Mouse (Mus musculus): ENCODE measurements around the gene Afap1.

The Afap1 gene

DNA sequence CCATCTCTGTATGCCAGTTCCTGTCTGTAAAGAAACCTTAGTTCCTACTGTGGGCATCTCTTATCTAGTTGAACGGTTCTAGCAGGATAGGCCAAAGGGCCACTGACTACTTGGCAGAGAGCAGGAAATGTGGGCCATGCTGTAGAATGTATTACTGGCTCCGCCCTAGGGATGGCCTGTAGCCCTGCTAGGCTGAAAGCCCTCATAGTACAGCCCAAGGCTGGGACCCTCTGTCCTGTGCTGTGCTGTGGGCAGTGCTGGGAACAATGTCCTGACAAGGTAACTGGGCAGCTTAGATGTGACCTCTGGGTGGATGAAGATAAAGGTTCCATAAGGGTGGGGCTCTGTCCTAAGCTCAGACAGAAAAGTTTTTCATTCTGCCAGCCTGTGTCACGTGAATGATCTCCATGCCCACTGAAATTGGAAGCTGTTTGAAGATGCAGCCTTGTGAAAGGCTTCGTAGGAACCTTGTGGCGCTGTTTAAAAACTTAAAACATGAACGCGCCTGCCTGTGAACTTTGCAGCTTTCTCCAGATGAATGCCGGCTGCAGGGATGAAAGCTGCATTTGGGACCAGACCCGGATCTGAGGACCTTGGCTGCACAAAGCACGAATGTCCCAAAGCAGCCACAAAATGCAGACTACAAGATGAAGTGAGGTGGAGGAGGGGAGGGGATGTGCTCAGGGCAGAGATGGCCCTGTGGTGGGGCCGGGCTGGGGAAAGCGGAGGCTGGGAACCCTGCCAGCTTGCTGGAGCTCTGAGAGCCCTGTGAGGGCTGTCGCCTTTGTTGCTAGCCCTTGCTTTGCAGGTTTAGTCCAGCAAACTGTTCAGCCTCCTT is 147.5 kb downstream of the Afap1 start:
- DNase-seq (ENCODE audit: low spot score) = peak; percentile 36

DNA sequence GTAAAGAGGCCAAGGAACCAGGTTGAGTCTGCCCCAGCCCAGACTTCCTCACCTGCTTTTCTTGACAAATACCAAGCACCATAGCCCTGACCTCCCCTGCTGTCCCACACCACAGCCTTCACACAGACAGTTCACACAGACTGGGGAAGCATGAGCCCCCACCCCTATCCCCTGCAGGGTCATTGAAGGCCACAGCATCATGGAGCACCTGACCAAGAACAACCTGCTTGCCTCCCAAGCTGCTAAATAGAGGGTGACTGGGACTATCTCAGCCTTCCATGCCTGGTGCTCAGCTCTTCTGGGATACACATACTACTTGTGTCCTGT is 148.1 kb downstream of the Afap1 start:
- DNase-seq (ENCODE audit: low spot score) = no peak

DNA sequence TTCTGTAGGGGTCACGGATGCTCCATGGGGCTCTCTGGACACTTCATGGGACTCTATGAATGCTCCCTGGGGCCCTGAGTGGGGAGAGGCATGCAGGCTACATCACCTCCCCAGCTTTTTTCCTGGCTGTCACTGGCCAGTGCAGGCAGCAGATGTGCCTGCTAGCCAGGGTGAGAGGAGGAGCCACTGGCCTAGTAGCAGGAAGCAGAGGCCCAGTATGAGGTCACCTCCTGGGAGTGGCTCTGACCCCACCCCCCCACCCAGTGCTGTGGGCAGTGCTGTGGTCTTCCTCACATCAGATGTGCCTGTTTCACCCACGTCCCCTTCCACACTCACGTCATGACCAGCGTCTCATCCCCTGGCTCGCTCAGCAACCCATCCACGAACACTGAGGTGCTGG is 148.6 kb downstream of the Afap1 start:
- no peak for DNase-seq (ENCODE audit: low spot score)

- no peak for DNase-seq (ENCODE audit: low spot score)
Observed at GRCm38 (mm10) chr5:36043154-36043553, 150.0 kb downstream of the Afap1 start.
